Mouse (Mus musculus) erythroblast, adult 5-6 weeks (primary cell): ENCODE measurements around the gene Pde4d. TPM values are rescaled to one million over a fixed set of nuclear protein-coding genes. Genes with fewer than 3 reads are reported as not detected.
"Not testable (repeated sequence)": the region's sequence is repeated elsewhere in the genome, so short reads cannot be mapped to it uniquely, and the experiment has no call there.

Experiments
- ATAC-seq: replicated peaks from 2 replicates; pipeline ENCODE4 v1.8.0; 2016; ENCODE audit warnings: moderate number of reproducible peaks, mild to moderate bottlenecking, moderate TSS enrichment, inconsistent platforms; ENCODE audit not compliant: poor library complexity, low FRiP score, severe bottlenecking
- total RNA-seq, 2 experiments: library from RNA; stranded (forward) in 1 of 2; stranded (reverse) in 1 of 2; fragments of 150-400 nt in 1 of 2; fragments of 200-764, 138-1000 nt in 1 of 2; gene quantifications; 2 replicates each; pipeline versions ENCODE4 v1.2.3 to v1.2.4; 2015 to 2017; ENCODE audit warnings: low replicate concordance in 2 of 2

Pde4d gene
- total RNA-seq, 2 experiments from 2014 or later: 41.3 to 42.3 TPM

GRCm38 (mm10) chr13:108772386-108772785 is 322.6 kb downstream of the Pde4d start:
- ATAC-seq: no peak

- ATAC-seq: no peak
These were observed 325.2 kb downstream of the Pde4d start for GRCm38 (mm10) chr13:108774981-108775380.

GRCm38 (mm10) chr13:108775882-108776281 is 326.1 kb downstream of the Pde4d start:
- ATAC-seq: no peak

GRCm38 (mm10) chr13:108797620-108798019 is 347.9 kb downstream of the Pde4d start:
- not testable (repeated sequence) for ATAC-seq

- ATAC-seq: no peak
These were observed 359.4 kb downstream of the Pde4d start for GRCm38 (mm10) chr13:108809191-108809590.

GRCm38 (mm10) chr13:108812956-108813355 is 363.2 kb downstream of the Pde4d start:
- ATAC-seq: no peak

GRCm38 (mm10) chr13:108819846-108820408 is 370.2 kb downstream of the Pde4d start:
- ATAC-seq: no peak

GRCm38 (mm10) chr13:108820487-108820886 is 370.7 kb downstream of the Pde4d start:
- no peak for ATAC-seq

GRCm38 (mm10) chr13:108821270-108821669 is 371.5 kb downstream of the Pde4d start:
- ATAC-seq: no peak

GRCm38 (mm10) chr13:108824638-108825310 is 375.0 kb downstream of the Pde4d start:
- ATAC-seq: no peak

GRCm38 (mm10) chr13:108825501-108825900 is 375.8 kb downstream of the Pde4d start:
- ATAC-seq: no peak

- ATAC-seq: no peak
These were observed 384.4 kb downstream of the Pde4d start for GRCm38 (mm10) chr13:108834197-108834596.

GRCm38 (mm10) chr13:108836314-108836713 is 386.6 kb downstream of the Pde4d start:
- no peak for ATAC-seq

GRCm38 (mm10) chr13:108839142-108839541 is 389.4 kb downstream of the Pde4d start:
- ATAC-seq: no peak

GRCm38 (mm10) chr13:108854090-108854489 is 404.3 kb downstream of the Pde4d start:
- no peak for ATAC-seq

GRCm38 (mm10) chr13:108856776-108857435 is 407.2 kb downstream of the Pde4d start:
- no peak for ATAC-seq

- no peak for ATAC-seq
These were observed 409.6 kb downstream of the Pde4d start for GRCm38 (mm10) chr13:108859336-108859735.

- ATAC-seq: no peak
These were observed 411.0 kb downstream of the Pde4d start for GRCm38 (mm10) chr13:108860737-108861136.

- no peak for ATAC-seq
These were observed 412.0 kb downstream of the Pde4d start for GRCm38 (mm10) chr13:108861707-108862106.

GRCm38 (mm10) chr13:108862173-108862572 is 412.4 kb downstream of the Pde4d start:
- no peak for ATAC-seq

- no peak for ATAC-seq
These were observed 450.4 kb downstream of the Pde4d start for GRCm38 (mm10) chr13:108900160-108900559.
